In genomic region chr1:140275813-140276212, GRCm38 (mm10) we compare ENCODE assay signal across 28 mouse cellular contexts. TPM values are rescaled to one million over a fixed set of nuclear protein-coding genes. Genes with fewer than 3 reads are reported as not detected.
DNase-seq lines count a peak whose midpoint lies in the region.
"Had no signal": no experiment of that assay in that cellular context is flagged by ENCODE, and none has a peak within 500 bp of the region (broad histone marks: within the 10 kb centered on the region; RNA-seq: fewer than 3 reads in every experiment).

No protein-coding gene starts in this region.

- H3K27ac ChIP-seq in embryonic facial prominence, embryonic 10.5 days (replicated peaks), result no peak overlapping the region
- H3K27ac ChIP-seq: embryonic facial prominence, embryonic 12.5 days; embryonic facial prominence, embryonic 15.5 days; gastrocnemius, adult 2 months; heart, adult 2 months; heart, embryonic 10.5 days; heart, embryonic 13.5 days; hindbrain, embryonic 12.5 days; hindbrain, embryonic 15.5 days; intestine, embryonic 15.5 days had no signal

- DNase-seq in heart, adult 11 months, result peak; percentile 84
- no peak for DNase-seq in heart, adult 18-20 months
- peak; percentile 14 for DNase-seq in ovary, postnatal 36 days (ENCODE audit: low spot score)
- no peak for DNase-seq in ovary, postnatal 10 days (ENCODE audit: low spot score)
- DNase-seq in embryonic facial prominence, embryonic 10.5 days (ENCODE audit: low spot score), result peak; percentile 10
- DNase-seq in layer of hippocampus, postnatal 25 days (ENCODE audit: extremely low spot score in 1 of 2, low spot score in 1 of 2), result no peak
- DNase-seq: adrenal gland, postnatal 10 days; adrenal gland, postnatal 36 days; cerebellum, adult 18-20 months; cerebellum, adult 9-10 months; cerebellum, postnatal 25 days; forebrain, postnatal 0 days; gastrocnemius, adult 2 months; gastrocnemius, postnatal 14 days; heart, adult 2 months; heart, postnatal 14 days; heart, postnatal 4 days; kidney, adult 11 months had no signal

- H3K27me3 ChIP-seq in embryonic facial prominence, embryonic 10.5 days (replicated peaks; ENCODE audit: low read depth, poor library complexity, severe bottlenecking), result no peaks in the 10 kb centered on the region
- H3K27me3 ChIP-seq: embryonic facial prominence, embryonic 12.5 days; embryonic facial prominence, embryonic 15.5 days; heart, embryonic 13.5 days; hindbrain, embryonic 12.5 days; hindbrain, embryonic 15.5 days; intestine, embryonic 15.5 days; Patski had no signal

- H3K36me3 ChIP-seq in embryonic facial prominence, embryonic 10.5 days (replicated peaks), result no peaks in the 10 kb centered on the region
- H3K36me3 ChIP-seq: embryonic facial prominence, embryonic 12.5 days; embryonic facial prominence, embryonic 15.5 days; heart, embryonic 10.5 days; heart, embryonic 13.5 days; hindbrain, embryonic 12.5 days; hindbrain, embryonic 15.5 days; intestine, embryonic 15.5 days had no signal

- H3K9me3 ChIP-seq in embryonic facial prominence, embryonic 10.5 days, result 0 out of 2 replicates have a peak, but pooled peaks cover 2% of the 10 kb centered on the region
- H3K9me3 ChIP-seq: embryonic facial prominence, embryonic 12.5 days; embryonic facial prominence, embryonic 15.5 days; heart, embryonic 10.5 days; heart, embryonic 13.5 days; hindbrain, embryonic 12.5 days; hindbrain, embryonic 15.5 days; intestine, embryonic 15.5 days had no signal

- H3K4me3 ChIP-seq in embryonic facial prominence, embryonic 10.5 days, result no peak overlapping the region
- H3K4me3 ChIP-seq: embryonic facial prominence, embryonic 12.5 days; embryonic facial prominence, embryonic 15.5 days; gastrocnemius, adult 2 months; heart, adult 2 months; heart, embryonic 10.5 days; heart, embryonic 13.5 days; hindbrain, embryonic 12.5 days; hindbrain, embryonic 15.5 days; intestine, embryonic 15.5 days had no signal

- no peaks in the 10 kb centered on the region for H3K4me1 ChIP-seq in embryonic facial prominence, embryonic 10.5 days
- H3K4me1 ChIP-seq: embryonic facial prominence, embryonic 12.5 days; embryonic facial prominence, embryonic 15.5 days; heart, embryonic 10.5 days; heart, embryonic 13.5 days; hindbrain, embryonic 12.5 days; hindbrain, embryonic 15.5 days; intestine, embryonic 15.5 days had no signal

RNA-seq across cellular contexts. Expression of gene Kcnt2, which starts 29.9 kb away (rescaled TPM):
- 1 to 10 TPM; 2.4 to 3.3 TPM for total RNA-seq in heart, adult 18-20 months (2021)
- 0.86 and 0.87 TPM in 2 replicates for polyA plus RNA-seq in embryonic facial prominence, embryonic 10.5 days (2016; fragmentation: Nextera tagmentation; extraction: Ambion mirVana)
- total RNA-seq in layer of hippocampus, postnatal 25 days (2021), result 10 to 100 TPM; 31.3 to 33.7 TPM
- total RNA-seq: common myeloid progenitor, adult 5-6 weeks had no signal
- polyA plus RNA-seq: CD4-positive, CD25-positive, alpha-beta regulatory T cell, adult 4 months; Patski had no signal

Comparison
In these comparisons a context has a peak if more than half of its experiments do, and no peak if none do; other contexts are left out.
1. DNase-seq: peak in heart, adult 11 months (single experiment), ovary, postnatal 36 days (single experiment) and embryonic facial prominence, embryonic 10.5 days (single experiment); none in heart, adult 18-20 months (0 of 2), ovary, postnatal 10 days (single experiment) and layer of hippocampus, postnatal 25 days (0 of 2).
2. RNA of gene Kcnt2, which starts 29.9 kb away (total RNA-seq): 31.3 to 33.7 TPM in layer of hippocampus, postnatal 25 days; 2.4 to 3.3 TPM in heart, adult 18-20 months; every median in the first group is over 4 times any median in the second.